In genomic region chr8:9451543-9451942, GRCm38 (mm10) we compare ENCODE assay signal across 10 mouse cellular contexts.
DNase-seq lines count a peak whose midpoint lies in the region; ATAC-seq and TF ChIP-seq lines count a peak whose summit lies in the region.
"Had no signal": no experiment of that assay in that cellular context is flagged by ENCODE, and none has a peak within 500 bp of the region (broad histone marks: within the 10 kb centered on the region; RNA-seq: fewer than 3 reads in every experiment).

No protein-coding gene starts in this region.

- ATAC-seq in kidney, embryonic 16.5 days (ENCODE audit: low FRiP score, low TSS enrichment): no peak
- ATAC-seq in erythroblast, adult 5-6 weeks (replicated peaks; ENCODE audit: low FRiP score, poor library complexity, severe bottlenecking): no peak
- ATAC-seq in megakaryocyte progenitor cell, adult 5-6 weeks (replicated peaks; ENCODE audit: poor library complexity): no peak

- no peak overlapping the region for H3K4me3 ChIP-seq in kidney, adult 2 months (ENCODE audit: insufficient read depth, low read depth, low read length)
- H3K4me3 ChIP-seq in kidney, embryonic 16.5 days (ENCODE audit: low read length): no peak overlapping the region
- H3K4me3 ChIP-seq: embryonic facial prominence, embryonic 13.5 days had no signal

- DNase-seq in kidney, adult 2 months: peak; percentile 5
- DNase-seq in 3T3-L1 (ENCODE audit: low read depth, low spot score): peak; percentile 25
- peak; percentile 6 to 8 for DNase-seq in B cell, adult 2 months
- DNase-seq in forelimb bud, embryonic 11.5 days (ENCODE audit: low read depth, low spot score): peak; percentile 23
- DNase-seq: kidney, adult 18-20 months; right cerebral cortex, adult 18-20 months had no signal

- H3K9me3 ChIP-seq in kidney, embryonic 16.5 days (ENCODE audit: low read length): peaks cover 4% of the 10 kb centered on the region; the same call in 1 of the 2 replicates
- H3K9me3 ChIP-seq: embryonic facial prominence, embryonic 13.5 days had no signal

- no peak overlapping the region for H3K27ac ChIP-seq in kidney, adult 2 months (ENCODE audit: insufficient read depth, low read depth, low read length)
- no peak overlapping the region for H3K27ac ChIP-seq in kidney, embryonic 16.5 days (ENCODE audit: low read length)
- H3K27ac ChIP-seq: embryonic facial prominence, embryonic 13.5 days had no signal

- TF ChIP-seq CTCF in kidney, adult 2 months (conservative IDR thresholded peaks at IDR 0.05; ENCODE audit: insufficient read depth, insufficient read length, low read depth, low read length): no peak

- WGBS in kidney, adult 2 months: 71% methylated on average over 4 of the region's 4 CpGs
- WGBS in kidney, embryonic 16.5 days: 67% methylated on average over 4 of the region's 4 CpGs

- no peaks in the 10 kb centered on the region for H3K36me3 ChIP-seq in kidney, adult 2 months (ENCODE audit: control insufficient read depth, insufficient read depth, low read length)
- H3K36me3 ChIP-seq in kidney, embryonic 16.5 days (ENCODE audit: insufficient read depth, low read length): no peaks in the 10 kb centered on the region
- H3K36me3 ChIP-seq: embryonic facial prominence, embryonic 13.5 days had no signal

- no peaks in the 10 kb centered on the region for H3K4me1 ChIP-seq in kidney, adult 2 months (ENCODE audit: control insufficient read depth, insufficient read depth, low read length)
- H3K4me1 ChIP-seq in kidney, embryonic 16.5 days (ENCODE audit: insufficient read depth, low read length): no peaks in the 10 kb centered on the region
- H3K4me1 ChIP-seq: embryonic facial prominence, embryonic 13.5 days had no signal

- no peak overlapping the region for H3K9ac ChIP-seq in kidney, embryonic 16.5 days (replicated peaks; ENCODE audit: low read length)
- H3K9ac ChIP-seq: embryonic facial prominence, embryonic 13.5 days had no signal

- no peak for TF ChIP-seq POLR2A in kidney, adult 2 months (IDR thresholded peaks at IDR 0.05; ENCODE audit: low read depth, low read length)

- no peak overlapping the region for H3K4me2 ChIP-seq in kidney, embryonic 16.5 days (replicated peaks; ENCODE audit: low read depth, low read length)
- H3K4me2 ChIP-seq: embryonic facial prominence, embryonic 13.5 days had no signal

- H3K27me3 ChIP-seq in kidney, adult 2 months (replicated peaks; ENCODE audit: control insufficient read depth, insufficient read depth, low read length): no peaks in the 10 kb centered on the region
- no peaks in the 10 kb centered on the region for H3K27me3 ChIP-seq in kidney, embryonic 16.5 days (ENCODE audit: insufficient read depth, low read length)
- H3K27me3 ChIP-seq: embryonic facial prominence, embryonic 13.5 days had no signal
